Mouse (Mus musculus): ENCODE measurements at regions not wholly inside any gene's neighbourhood (a gene's known extent, or its start where the extent isn't known, plus 50 kb on each side); places are given as distances from the start of the nearest gene placed in this dataset.
A peak's percentile ranks its signal among the peaks of the same experiment; 100 is the strongest.

GRCm38 (mm10) chr1:34642304-34642893 is 62.9 kb downstream of the Amer3 start:
- DNase-seq (ENCODE audit: low read depth, low spot score): peak; percentile 1

DNA sequence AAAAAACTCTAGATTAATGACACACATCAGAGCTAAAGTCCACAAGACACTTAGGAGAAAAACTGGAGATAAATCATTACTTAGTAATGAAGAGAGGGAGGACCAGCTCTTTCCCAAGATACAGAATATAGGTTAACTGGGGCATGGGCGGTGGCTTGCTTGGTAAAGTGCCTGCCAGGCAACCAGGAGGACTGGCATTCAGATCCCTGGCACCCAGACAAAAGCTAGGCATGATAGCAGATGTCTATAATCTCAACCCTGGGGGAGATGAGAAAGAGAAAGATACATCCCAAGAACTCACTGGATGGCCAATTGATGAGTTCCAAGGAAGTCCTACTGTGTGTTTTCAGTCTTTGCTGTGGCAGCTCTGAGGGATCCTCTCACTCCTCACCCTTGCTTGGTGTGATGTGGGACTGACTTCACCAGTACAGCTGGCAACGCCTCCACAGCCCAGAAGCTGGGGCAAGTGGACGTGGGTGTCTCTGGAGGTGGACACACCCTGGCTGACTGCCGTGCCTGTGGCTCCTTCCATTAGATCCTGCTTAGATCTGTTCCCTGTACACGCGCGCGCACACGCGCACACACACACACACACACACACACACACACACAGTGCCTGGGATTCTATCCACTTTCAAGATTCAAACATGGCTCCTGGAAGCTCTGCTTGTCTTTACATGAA is 74.6 kb downstream of the Amer3 start:
- no peak for DNase-seq (ENCODE audit: low read depth, low spot score)

DNA sequence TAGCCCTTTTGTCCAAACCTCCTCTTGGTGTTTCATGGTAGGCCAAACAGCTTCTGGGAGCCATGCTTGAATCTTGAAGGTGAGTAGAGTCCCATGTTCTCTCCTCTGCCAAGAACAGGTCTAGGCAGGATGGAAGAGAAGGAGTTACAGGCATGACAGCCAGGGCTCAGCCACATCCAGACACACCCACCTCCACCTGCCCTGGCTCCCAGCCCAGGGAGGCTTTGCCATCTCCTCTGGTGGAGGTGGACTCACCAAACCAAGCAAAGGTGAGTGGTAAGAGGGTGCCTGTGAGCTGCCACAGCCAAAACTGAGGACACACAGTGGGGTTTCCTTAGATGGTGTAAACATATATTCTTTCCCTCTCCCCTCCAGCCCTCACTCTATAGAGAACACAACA is 78.0 kb downstream of the Amer3 start:
- DNase-seq (ENCODE audit: low read depth, low spot score): no peak

GRCm38 (mm10) chr1:34663875-34664547 is 84.6 kb downstream of the Amer3 start:
- DNase-seq (ENCODE audit: low read depth, low spot score): no peak

DNA sequence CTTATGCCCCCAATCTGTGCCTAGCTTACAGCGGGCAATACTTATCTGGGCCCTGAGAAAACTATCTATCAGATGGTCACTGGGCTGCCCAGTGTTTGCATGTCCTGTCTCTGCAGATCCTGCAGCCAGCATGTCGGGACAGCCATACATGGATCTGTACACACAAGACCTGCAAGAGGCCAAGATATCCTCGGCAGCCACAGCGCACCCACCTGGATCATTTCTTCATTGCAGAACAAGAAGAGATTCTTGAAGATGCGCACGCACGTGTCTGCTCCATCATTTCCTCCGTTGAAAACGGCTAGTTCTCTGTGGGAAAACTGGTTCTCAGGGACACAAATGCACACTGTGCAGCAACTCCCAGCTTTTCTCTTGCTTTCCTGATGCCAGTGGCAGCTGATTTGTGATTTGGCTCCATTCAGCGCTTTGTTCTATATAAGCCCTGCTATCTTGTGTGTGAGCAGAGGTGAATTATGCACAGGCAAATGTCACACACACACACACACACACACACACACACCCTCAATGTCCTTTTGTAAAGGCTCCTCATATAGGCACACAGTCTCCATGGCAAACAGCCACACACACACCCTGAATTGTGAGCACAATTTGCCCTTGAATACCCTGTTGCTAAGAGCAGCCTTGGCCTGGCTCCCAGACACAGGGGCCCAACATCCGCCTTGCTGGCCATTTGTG is 85.5 kb downstream of the Amer3 start:
- no peak for DNase-seq (ENCODE audit: low read depth, low spot score)

GRCm38 (mm10) chr1:34665512-34665854 is 86.0 kb downstream of the Amer3 start:
- DNase-seq (ENCODE audit: low read depth, low spot score): no peak

DNA sequence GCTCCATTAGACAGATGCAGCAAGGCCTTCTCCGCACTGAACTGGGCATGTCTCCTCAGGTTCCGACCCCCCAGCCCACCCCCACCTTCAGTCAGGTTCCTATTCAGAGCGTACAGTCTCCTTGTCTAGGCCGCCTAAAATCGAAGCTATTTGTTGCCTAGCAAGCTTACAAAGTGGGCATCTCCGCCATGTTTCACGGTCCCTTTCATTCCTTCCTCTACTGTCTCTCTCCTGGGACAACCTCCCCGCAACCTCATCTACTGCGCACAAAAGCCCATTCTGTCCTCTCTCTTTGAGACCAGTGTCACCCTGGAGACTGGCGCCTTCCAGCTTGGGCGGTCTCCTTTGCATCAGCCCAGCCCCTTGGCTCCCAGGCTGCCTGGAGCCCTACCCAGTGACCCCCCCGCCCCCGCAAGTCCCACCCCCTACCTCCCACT is 86.8 kb downstream of the Amer3 start:
- DNase-seq (ENCODE audit: low read depth, low spot score): no peak

DNA sequence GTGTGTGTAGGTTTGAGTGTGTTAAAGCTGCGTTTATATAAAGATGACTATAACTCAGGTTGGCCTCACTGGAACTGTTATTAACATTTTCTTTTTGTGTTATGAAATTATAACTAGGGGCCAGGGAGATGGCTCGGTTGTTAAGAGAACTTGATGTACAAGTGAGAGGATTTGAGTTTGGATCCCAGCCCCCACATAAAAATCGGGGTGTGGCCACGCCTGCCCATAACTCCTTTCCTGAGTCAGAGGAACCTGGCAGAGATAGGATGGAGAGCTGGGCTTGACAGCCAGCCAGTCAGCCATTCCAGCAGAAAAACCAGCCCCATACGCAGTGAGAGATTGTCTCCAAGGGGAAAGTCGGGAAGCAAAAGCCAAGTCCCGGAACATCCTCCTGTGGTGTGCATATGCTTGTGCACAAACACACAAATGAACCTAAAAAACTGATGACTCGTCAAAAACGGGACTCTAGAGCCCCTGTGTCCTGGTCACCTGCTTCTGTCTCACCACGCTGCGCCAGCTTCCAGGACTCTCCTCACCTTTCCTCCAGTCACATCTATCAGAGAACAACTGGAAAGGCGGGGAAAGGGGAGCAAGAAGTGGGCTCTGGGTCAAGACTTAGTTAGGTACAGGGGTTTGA is 97.8 kb downstream of the Amer3 start:
- no peak for DNase-seq (ENCODE audit: low read depth, low spot score)

- DNase-seq (ENCODE audit: low read depth, low spot score): no peak
These were observed 98.6 kb downstream of the Amer3 start for GRCm38 (mm10) chr1:34677832-34678733.

DNA sequence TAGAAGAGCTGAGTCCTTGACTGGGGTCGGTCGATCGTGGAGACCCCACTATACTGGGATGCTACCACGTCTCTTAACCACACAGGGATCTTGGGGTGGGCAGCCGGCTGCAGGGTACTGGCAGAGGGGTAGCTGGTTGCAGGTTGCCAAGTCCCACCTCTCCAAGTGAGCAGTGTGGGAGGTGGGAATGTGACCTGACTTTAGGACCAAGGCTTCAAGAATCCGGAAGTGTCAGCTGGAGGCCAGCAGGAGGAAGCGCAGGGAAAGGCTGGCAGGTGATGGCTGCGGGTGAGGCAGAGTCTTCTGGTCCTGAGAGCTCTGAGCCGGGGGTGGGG is 99.2 kb downstream of the Amer3 start:
- DNase-seq (ENCODE audit: low read depth, low spot score): no peak

DNA sequence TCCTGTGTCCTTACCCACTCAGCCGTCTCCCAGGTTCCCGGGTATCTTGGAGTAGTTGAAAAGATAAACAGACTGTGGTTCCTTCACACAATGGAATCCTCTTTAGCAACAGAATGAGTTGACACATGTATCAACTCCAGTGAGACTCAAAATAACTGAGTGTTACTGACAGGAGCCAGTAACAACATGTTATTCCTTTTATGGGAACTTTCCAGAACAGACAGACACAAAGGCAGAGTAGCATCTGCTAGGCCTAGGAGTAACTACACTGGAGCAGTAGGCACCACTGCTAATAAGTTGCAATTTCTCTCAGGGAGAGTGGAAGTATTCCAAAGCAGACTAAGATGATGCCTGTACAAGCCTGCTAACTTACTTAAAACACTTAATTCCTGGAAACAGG is 107.1 kb downstream of the Amer3 start:
- DNase-seq (ENCODE audit: low read depth, low spot score): no peak

DNA sequence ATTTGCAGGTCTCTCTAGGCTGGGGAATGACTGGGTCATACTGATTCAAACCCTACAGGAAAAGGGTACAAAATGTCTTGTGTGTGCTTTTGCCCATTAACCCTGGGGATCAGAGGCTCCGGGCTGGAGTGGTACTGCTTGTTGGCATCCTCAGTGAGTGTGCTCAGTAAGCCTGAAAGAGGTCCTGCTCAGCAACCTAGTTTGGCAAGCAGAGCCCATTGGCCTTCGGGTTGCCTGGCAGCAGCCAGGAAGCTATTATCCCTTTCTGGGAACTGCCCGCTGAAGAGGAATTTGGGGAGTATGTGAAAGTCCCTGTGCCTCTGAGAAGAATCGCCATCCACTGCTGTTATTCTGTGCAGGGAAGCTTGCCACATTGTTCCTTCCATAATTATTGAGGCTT is 117.1 kb downstream of the Amer3 start:
- no peak for DNase-seq (ENCODE audit: low read depth, low spot score)

DNA sequence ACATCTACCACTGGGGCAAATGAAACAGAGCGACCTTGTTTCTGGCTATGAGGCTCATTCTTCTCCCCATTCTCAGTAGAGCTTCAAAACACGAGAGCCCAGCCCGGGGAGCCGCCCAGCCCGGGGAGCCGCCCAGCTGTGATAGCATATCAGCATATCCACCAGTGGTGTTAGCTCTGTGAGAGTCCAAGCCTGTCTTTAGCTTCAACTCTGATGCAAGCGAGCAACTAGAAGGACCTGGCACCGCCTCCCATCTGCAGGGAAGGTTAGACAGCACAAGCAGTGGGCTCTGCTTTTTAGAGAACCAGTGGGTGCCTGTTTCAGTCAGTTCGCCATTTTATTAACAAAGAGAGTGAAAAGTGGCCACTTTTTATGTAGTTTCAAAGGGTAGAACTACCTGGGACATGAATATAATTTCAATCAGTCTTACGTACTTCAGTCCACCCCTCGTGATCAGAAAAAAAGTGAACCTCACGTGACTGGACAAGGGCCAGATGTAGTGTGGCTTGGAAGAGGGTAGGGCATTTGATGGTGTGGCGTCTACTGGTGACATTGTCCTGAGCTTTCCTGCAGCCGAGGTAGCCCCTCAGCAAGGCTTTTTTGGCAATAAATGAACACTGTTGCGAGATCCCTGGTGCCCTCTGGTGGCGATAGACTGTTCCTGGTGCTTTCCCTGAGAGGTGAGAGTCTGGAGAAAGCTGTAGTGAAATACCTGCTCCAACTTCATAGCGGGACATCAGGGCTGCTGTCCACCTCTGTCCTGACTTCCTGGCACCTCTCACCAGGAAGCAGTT is 121.0 kb downstream of the Amer3 start:
- DNase-seq (ENCODE audit: low read depth, low spot score): no peak

- DNase-seq (ENCODE audit: low read depth, low spot score): no peak
These were observed 122.0 kb downstream of the Amer3 start for GRCm38 (mm10) chr1:34701436-34701835.

DNA sequence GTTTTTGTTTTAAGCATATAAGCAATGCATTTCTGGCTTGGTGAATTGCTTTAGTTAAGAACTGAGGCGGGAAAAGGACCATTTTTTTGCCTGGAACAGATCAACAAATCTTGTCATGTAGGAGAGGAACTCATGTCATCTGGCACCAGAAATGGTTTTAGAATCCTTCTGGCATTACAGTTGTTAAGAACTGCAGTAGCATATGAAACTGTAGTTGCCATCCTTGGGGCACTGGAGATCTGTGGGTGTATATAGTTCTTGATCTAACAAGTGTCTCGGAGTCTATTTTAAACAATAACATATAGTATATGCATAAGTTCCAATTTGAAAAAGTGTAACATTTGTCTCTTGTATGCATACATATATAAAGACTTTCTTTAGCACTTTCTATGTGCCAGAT is 129.6 kb downstream of the Amer3 start:
- no peak for DNase-seq (ENCODE audit: low read depth, low spot score)

DNA sequence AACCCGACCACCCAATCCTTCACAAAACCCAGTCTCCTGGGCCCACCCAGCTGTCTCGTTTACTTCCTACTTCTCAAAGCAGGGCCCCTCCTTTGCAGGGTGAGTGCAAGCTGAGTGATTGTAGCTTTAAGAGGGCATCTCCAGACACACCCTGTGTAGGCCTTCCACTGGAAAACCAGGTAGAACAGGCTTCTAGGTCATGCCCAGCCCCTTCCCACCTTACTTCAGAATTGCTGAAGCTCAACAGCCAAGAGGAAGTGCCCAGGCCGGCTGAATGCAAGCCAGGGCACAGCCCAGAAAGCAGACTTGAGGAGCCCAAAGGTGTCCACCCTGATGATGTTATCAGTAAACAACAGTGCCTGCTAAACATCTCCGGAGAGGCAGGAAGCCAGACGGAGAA is 120.2 kb downstream of the Fam168b start:
- no peak for DNase-seq (ENCODE audit: low read depth, low spot score)

- no peak for DNase-seq (ENCODE audit: low read depth, low spot score)
These were observed 110.7 kb downstream of the Fam168b start for GRCm38 (mm10) chr1:34732156-34732555.

DNA sequence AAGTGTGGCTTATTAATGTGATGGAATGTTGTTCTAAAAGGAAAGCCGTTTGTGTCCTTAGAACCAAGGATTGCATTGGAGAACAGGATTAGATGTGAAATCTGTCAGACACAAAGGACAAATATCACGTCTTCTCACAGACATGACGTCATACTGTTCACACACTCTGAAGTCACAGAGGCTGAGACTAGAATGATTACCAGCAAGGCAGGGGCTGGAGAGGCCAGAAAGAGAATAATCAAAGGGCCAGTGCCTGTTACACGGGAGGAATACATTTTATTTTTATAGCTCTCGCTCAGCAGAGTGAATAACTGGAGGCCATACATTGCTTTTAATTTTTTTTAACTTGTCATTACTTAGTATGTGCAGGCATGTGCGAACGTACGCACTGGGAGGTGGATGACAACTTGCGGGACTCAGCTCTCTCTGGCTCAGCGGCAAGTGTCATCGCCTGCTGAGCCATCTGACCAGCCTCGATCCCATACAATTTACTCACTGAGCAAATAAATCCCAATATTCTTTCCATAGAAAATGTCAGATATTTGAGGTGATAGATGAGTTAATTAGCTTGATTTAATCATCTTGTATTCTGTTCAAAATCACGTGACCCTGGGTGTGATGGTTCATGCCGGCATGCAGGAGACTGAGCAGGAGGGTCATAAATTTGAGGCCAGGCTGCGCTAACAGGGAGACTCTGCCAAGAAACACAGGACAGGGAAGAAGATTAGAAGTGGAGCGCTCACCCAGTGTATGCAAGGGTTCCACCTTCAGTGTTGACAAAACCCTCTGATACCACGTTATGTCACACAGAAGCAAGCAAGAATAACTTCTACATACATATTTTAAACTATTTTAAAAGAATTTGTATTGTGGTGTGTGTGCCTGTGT is 109.6 kb downstream of the Fam168b start:
- no peak for DNase-seq (ENCODE audit: low read depth, low spot score)

DNA sequence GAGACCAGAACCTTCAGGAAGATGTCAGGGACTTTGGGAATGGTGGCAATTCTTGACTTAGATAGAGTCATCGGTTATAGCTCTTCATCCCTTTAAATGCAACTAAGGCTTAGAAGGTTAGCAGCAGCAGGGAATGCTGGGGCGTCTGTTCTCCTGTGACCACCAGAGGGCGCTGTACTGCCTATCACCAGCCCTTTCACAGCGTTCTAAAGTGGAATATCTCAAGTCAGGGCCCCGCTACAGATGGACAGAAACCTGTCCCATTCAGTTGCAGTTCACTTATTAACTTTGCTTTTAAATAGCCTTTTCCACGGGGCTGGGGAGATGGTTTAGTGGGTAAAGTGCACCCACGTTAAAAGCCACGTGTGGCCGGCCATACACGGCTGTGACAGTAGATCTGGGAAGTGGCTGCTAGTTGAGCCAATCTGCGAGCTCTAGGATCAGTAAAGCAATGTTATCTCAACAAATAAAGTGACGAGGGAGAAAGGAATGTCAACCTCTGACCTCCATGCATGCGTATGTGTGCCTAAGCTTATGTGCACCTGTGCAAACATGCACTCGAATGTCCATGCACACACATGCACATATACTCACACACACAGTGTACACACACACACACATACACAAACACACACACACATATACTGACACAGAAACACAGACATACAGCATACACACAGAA is 104.3 kb downstream of the Fam168b start:
- DNase-seq (ENCODE audit: low read depth, low spot score): peak; percentile 9
